Mouse (Mus musculus): ENCODE measurements around the gene Sema6b.
A peak's percentile ranks its signal among the peaks of the same experiment; 100 is the strongest.

Gene Sema6b

GRCm38 (mm10) chr17:56139858-56140595, at the start of gene Sema6b:
Gene Sema6b (minus strand): TSS chr17:56140343.
- no peak for DNase-seq (ENCODE audit: low read depth, low spot score)

DNA sequence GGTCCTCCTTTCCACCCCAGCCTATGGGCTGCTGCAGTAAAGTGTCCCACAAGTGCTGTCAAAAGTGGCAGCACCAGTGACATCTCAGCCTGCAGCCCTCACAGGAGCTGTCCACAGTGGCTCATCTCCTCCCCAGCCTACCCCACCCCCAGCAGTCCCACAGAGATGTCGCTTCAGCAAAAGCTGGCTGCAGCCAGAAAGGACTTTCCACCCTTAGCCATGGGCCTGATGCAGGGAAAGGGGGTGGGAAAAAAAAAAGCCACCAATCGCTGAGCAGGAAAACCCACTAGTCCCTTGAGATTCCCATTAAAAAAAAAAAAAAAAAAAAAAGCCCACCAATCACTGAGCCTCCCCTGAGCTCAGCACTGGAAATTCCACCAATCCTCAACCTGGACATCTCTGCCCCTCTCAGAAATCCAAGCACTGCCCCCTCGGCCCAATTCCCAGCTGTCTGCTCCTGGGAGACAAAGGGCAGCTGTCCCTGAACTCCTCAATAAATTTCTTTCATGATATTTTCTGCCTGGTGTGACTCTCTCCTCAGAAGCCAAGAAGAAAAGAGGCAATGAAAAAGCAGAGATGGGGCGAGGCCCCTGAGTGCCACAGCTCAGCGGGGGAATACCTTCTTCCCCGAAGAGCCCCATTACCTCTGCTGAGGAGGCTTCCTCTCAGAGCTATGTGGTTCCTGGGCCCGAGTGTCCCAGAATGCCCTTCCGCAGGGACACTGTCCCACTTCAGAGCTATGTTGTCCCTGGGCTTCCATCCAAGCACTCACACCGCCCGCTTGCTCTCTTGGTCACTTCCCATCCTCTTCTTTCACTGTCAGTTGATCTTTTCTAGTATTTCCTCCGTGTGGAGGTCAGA, 45.4 kb upstream of the Sema6b start:
- no peak for DNase-seq (ENCODE audit: low read depth, low spot score)

DNA sequence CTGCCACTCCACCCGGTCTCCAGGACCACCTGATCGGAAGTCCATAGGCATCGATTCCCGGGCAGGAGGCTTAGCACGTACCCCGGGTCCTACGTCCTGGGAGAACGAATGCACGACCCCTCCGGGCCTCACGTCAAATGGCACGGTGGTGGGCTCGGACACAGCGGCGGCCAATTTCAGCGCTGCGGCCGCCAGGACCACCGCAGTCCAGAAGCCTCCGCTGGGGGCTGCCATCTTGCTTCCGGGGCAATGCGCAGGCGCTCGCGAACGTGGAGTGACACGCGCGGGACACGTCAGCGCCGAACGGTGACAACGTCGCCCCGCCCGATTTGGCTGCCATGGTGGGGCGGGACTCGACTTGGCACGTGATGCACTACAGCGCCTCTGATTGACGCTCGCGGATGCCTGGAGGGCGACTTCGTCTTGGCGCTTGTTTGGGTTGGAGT, 43.5 kb upstream of the Sema6b start, which contains the start of gene Mydgf:
TSS of gene Mydgf (minus strand) at position 263 of the 446 bp plus-strand sequence.
- DNase-seq (ENCODE audit: low read depth, low spot score): peak; percentile 88

GRCm38 (mm10) chr17:56182975-56183657, 43.0 kb upstream of the Sema6b start:
- no peak for DNase-seq (ENCODE audit: low read depth, low spot score)

- DNase-seq (ENCODE audit: low read depth, low spot score): no peak
These were observed 35.3 kb upstream of the Sema6b start for GRCm38 (mm10) chr17:56175416-56175815.

DNA sequence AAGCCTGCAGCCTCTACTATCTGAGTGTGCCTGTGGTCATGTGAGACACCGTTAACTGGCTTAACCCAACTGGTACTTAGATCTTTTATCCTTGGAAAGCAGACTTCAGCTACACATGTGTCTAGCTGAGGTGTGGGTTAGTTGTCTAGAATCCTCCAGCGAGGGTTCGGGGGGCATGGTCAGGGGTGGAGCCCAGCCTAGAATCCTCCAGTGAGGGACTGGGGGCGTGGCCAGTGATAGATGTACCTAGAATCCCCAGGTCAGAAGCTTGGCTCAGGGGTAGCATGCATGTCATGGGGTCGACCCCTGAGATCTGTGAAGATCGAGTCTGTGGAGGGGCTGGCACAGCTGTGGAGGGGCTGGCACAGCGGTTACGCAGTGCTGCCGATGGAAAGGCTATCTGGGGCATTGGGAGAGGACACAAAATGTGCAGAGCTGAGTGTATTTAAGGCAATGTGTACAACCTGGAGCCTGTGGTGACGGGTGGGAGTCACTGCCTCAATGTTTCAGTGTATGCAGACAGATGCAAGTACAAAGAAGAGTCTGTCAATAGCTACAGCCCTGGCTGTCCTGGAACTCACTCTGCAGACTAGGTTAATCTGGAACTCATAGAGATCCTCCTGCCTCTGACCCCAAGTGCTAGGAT, 33.4 kb upstream of the Sema6b start:
- DNase-seq (ENCODE audit: low read depth, low spot score): no peak

GRCm38 (mm10) chr17:56171881-56172280, 31.7 kb upstream of the Sema6b start:
- no peak for DNase-seq (ENCODE audit: low read depth, low spot score)

DNA sequence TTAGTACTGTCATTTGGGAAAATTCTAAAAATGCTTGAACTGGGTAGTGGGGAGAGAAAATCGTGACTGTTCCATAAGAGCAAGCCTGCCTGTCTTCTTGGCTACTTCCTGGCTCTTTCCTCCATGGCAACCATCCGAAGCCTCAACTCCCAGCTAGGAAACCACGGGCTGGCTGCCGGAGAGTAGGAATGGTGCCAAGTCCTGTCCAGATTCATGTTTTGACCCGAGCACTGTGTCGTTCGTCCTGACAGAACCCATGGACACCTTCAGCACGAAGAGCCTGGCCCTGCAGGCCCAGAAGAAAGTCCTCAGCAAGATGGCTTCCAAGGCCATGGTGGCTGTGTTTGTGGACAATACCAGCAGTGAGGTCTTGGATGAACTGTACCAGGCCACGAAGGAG, 31.3 kb upstream of the Sema6b start:
- no peak for DNase-seq (ENCODE audit: low read depth, low spot score)

GRCm38 (mm10) chr17:56170636-56171035, 30.5 kb upstream of the Sema6b start:
- DNase-seq (ENCODE audit: low read depth, low spot score): no peak

DNA sequence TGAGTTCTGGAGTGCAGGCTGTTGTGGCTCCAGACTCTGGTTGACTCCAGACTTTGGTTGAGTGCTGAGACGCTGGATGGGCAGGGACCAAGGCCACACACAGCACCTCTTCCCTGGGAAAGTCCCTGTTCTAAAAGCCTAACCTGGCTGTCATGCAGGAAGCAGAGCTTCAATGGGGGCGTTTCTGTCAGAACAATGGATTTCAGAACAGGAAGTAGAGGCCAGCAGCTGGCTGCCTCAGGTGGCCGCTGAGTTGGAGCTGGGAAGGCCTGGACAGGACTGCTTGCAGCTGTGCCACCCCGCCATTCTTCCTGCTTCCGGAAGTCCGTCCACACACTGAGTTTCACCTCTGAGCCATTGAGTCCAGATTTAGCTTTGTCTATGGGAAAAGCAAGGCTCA, 29.7 kb upstream of the Sema6b start:
- no peak for DNase-seq (ENCODE audit: low read depth, low spot score)

GRCm38 (mm10) chr17:56165671-56166070, 25.5 kb upstream of the Sema6b start:
- DNase-seq (ENCODE audit: low read depth, low spot score): no peak

- no peak for DNase-seq (ENCODE audit: low read depth, low spot score)
These were observed 24.4 kb upstream of the Sema6b start for GRCm38 (mm10) chr17:56164510-56164909.

DNA sequence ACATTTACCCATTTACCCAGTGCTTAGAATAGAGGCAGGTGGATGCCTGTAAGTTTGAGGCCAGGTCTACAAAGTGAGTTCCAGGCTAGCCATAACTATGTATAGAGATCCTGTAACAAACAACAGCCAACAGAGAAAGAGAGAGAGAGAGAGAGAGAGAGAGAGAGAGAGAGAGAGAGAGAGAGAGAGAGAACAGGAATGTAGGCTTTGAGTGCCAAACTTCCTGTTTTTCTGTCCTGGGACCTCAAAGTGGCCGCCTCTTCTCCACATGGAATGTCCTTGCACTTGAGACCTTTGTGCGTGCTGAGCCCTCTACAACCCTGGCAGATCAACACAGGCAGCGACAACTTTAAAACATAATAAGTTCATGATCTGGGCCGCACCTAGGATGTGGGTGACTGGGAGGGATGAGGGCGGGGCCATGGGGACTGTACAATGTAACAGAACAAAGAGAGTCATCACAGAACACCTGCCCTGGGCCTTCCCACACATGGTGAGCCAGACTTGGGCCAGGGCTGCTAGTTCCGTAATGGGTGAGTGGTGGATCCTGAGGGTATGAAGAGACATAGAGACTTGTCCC, 23.5 kb upstream of the Sema6b start:
- DNase-seq (ENCODE audit: low read depth, low spot score): no peak

DNA sequence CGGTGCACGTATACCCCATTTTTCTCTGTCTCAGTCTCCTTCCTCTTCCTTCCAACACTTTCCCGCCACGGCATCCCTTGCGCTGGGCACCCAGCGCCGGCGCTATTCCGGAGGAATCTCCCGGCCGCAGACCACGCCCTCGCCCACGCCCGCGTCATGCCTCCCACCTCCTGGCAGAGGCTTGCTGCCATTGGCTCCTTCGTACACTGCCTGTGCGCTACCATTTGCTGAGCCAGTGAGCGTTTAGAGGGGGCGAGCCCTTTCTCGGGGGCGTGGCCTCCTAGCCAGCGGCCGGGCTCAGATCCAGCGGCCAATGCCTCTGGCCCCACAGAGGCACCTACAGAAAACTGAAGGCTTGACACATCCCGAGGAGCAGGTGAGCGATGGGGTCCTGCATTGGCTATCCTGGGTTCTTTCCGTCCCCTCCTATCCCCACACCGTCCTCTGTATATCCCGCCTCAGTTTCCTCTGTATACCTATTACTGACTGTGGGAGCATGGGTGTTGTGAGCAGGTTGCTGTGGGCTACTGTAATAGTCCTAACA, 22.2 kb upstream of the Sema6b start, which contains the start of gene Tnfaip8l1:
TSS of gene Tnfaip8l1 (plus strand) at position 247 of the 544 bp plus-strand sequence.
- peak; percentile 84 for DNase-seq (ENCODE audit: low read depth, low spot score)

- DNase-seq (ENCODE audit: low read depth, low spot score): peak; percentile 73
These were observed 19.6 kb upstream of the Sema6b start for GRCm38 (mm10) chr17:56159729-56160128.

- DNase-seq (ENCODE audit: low read depth, low spot score): no peak
These were observed 13.5 kb upstream of the Sema6b start for GRCm38 (mm10) chr17:56153643-56154042.

DNA sequence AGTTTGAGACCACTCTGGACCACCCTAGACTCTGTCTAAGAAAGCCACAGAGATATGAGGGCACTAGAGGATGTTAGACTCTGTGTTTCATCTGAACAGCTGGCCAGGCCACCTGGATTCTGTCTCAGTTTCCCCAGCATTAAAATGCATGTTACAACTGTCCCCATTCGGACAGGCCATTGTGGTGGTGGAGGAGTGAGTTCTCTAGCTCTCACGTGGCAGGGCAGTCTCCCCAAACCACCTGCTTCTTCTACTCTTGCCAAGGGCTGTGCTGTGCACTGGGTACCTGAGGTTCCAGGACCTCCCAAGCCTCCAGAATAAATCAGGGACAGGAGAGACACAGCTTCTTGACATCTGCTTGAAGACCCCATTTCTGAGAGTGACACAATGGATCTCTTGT, 9.8 kb upstream of the Sema6b start:
- DNase-seq (ENCODE audit: low read depth, low spot score): no peak

GRCm38 (mm10) chr17:56148790-56149618, 8.9 kb upstream of the Sema6b start:
- DNase-seq (ENCODE audit: low read depth, low spot score): no peak

- no peak for DNase-seq (ENCODE audit: low read depth, low spot score)
These were observed 8.1 kb upstream of the Sema6b start for GRCm38 (mm10) chr17:56148280-56148679.

- no peak for DNase-seq (ENCODE audit: low read depth, low spot score)
These were observed 7.3 kb upstream of the Sema6b start for GRCm38 (mm10) chr17:56147420-56147819.
